Mouse (Mus musculus): ENCODE results near the gene Slc23a4. TPM values are rescaled to one million over a fixed set of nuclear protein-coding genes. Genes with fewer than 3 reads are reported as not detected.

Gene Slc23a4
- total and polyA plus RNA-seq, 3 experiments = 6.2 to 10.2 TPM; not detected in 1

GRCm38 (mm10) chr6:35016624-35017023 lies 28.4 kb upstream of the Slc23a4 start:
- Histone ChIP-seq H3K36me3 (ENCODE audit: control insufficient read depth in 1 of 2, insufficient read depth in 2 of 2, low read length in 2 of 2) (peaks cover 0 to 3% of the 10 kb centered on the region in 2 experiments; a peak in 1 of 4 replicates), H3K9me3 (replicated peaks; ENCODE audit: insufficient read depth, low read length) (no peaks in the 10 kb centered on the region), H3K27me3 (ENCODE audit: control insufficient read depth in 1 of 2, insufficient read depth in 2 of 2, low read length in 2 of 2) (no peaks in the 10 kb centered on the region), H3K4me1 (ENCODE audit: control insufficient read depth in 1 of 2, insufficient read depth in 2 of 2, low read length in 2 of 2) (peaks cover 0 to 6% of the 10 kb centered on the region in 2 experiments; a peak in 2 of 4 replicates), H3K9ac (ENCODE audit: control insufficient read depth, low read depth, low read length, poor library complexity, severe bottlenecking) (no peak overlapping the region), H3K27ac (ENCODE audit: control insufficient read depth, low read depth, low read length) (no peak overlapping the region), H3K79me2 (ENCODE audit: control insufficient read depth, insufficient read depth, low read length, poor library complexity) (no peaks in the 10 kb centered on the region), H3K4me3 (ENCODE audit: control insufficient read depth in 1 of 2, insufficient read depth in 1 of 2, low read depth in 2 of 2, low read length in 2 of 2) (no peak overlapping the region)
- DNase-seq (ENCODE audit: low read depth, low spot score) = peak; percentile 54
- TF ChIP-seq EP300 (IDR thresholded peaks at IDR 0.05; ENCODE audit: low read depth in 1 of 2, low read length in 2 of 2) = peak in 1 of 2 experiments; percentile 72; a peak in 2 of 4 replicates
- TF ChIP-seq MAFK (IDR thresholded peaks at IDR 0.05; ENCODE audit: borderline replicate concordance, low read depth, low read length) = no peak
- peak; percentile 65; the same call in 1 of the 2 replicates for TF ChIP-seq GATA1 (IDR thresholded peaks at IDR 0.05; ENCODE audit: low read depth, low read length)
- TF ChIP-seq RCOR1 (IDR thresholded peaks at IDR 0.05; ENCODE audit: low read depth, low read length) = peak; percentile 35; the same call in 1 of the 2 replicates
- TF ChIP-seq CTCF (IDR thresholded peaks at IDR 0.05 in 2 of 3, conservative IDR thresholded peaks at IDR 0.05 in 1 of 3; ENCODE audit: control insufficient read depth in 1 of 3, insufficient read depth in 1 of 3, low read depth in 2 of 3, low read length in 3 of 3, poor library complexity in 1 of 3, severe bottlenecking in 1 of 3) = no peak
- peak; percentile 58 for TF ChIP-seq ETS1 (IDR thresholded peaks at IDR 0.05; ENCODE audit: low read depth, low read length)
- TF ChIP-seq TCF12 (IDR thresholded peaks at IDR 0.05; ENCODE audit: low read depth, low read length) = peak; percentile 45; the same call in 1 of the 2 replicates
- TF ChIP-seq TAL1 (IDR thresholded peaks at IDR 0.05; ENCODE audit: low read length) = no peak
- TF ChIP-seq UBTF (IDR thresholded peaks at IDR 0.05; ENCODE audit: borderline replicate concordance, insufficient read depth, low read depth, low read length) = no peak

- Histone ChIP-seq H3K9ac (ENCODE audit: control insufficient read depth, low read depth, low read length, poor library complexity, severe bottlenecking) (no peak overlapping the region), H3K27me3 (ENCODE audit: control insufficient read depth in 1 of 2, insufficient read depth in 2 of 2, low read length in 2 of 2) (no peaks in the 10 kb centered on the region), H3K36me3 (ENCODE audit: control insufficient read depth in 1 of 2, insufficient read depth in 2 of 2, low read length in 2 of 2) (peaks cover 0 to 3% of the 10 kb centered on the region in 2 experiments; a peak in 1 of 4 replicates), H3K79me2 (ENCODE audit: control insufficient read depth, insufficient read depth, low read length, poor library complexity) (no peaks in the 10 kb centered on the region), H3K9me3 (replicated peaks; ENCODE audit: insufficient read depth, low read length) (no peaks in the 10 kb centered on the region), H3K4me3 (ENCODE audit: control insufficient read depth in 1 of 2, insufficient read depth in 1 of 2, low read depth in 2 of 2, low read length in 2 of 2) (no peak overlapping the region), H3K4me1 (ENCODE audit: control insufficient read depth in 1 of 2, insufficient read depth in 2 of 2, low read length in 2 of 2) (peaks cover 0 to 2% of the 10 kb centered on the region in 2 experiments; a peak in 2 of 4 replicates), H3K27ac (ENCODE audit: control insufficient read depth, low read depth, low read length) (no peak overlapping the region)
- TF ChIP-seq TBP (IDR thresholded peaks at IDR 0.05; ENCODE audit: low read depth, low read length) (no peak), KAT2A (conservative IDR thresholded peaks at IDR 0.05; ENCODE audit: low read depth, low read length) (no peak), ELF1 (IDR thresholded peaks at IDR 0.05; ENCODE audit: low read depth, low read length) (no peak), POLR2A (IDR thresholded peaks at IDR 0.05; ENCODE audit: control insufficient read depth in 1 of 2, insufficient read depth in 1 of 2, low read depth in 1 of 2, low read length in 2 of 2, poor library complexity in 1 of 2) (no peak), SIN3A (IDR thresholded peaks at IDR 0.05; ENCODE audit: low read length) (no peak), EP300 (IDR thresholded peaks at IDR 0.05; ENCODE audit: low read depth in 1 of 2, low read length in 2 of 2) (no peak), TAL1 (IDR thresholded peaks at IDR 0.05; ENCODE audit: low read length) (no peak), GATA1 (IDR thresholded peaks at IDR 0.05; ENCODE audit: low read depth, low read length) (no peak), POLR2AphosphoS5 (IDR thresholded peaks at IDR 0.05; ENCODE audit: borderline replicate concordance, low read depth, low read length) (no peak), MAX (IDR thresholded peaks at IDR 0.05; ENCODE audit: low read length) (no peak), HCFC1 (IDR thresholded peaks at IDR 0.05; ENCODE audit: low read depth, low read length) (no peak), ETS1 (IDR thresholded peaks at IDR 0.05; ENCODE audit: low read depth, low read length) (no peak), MYB (IDR thresholded peaks at IDR 0.05; ENCODE audit: low read depth, low read length) (no peak), BHLHE40 (IDR thresholded peaks at IDR 0.05; ENCODE audit: borderline replicate concordance, low read depth, low read length) (no peak), MEF2A (IDR thresholded peaks at IDR 0.05; ENCODE audit: extremely low read depth, insufficient replicate concordance, low read depth, low read length, poor library complexity, severe bottlenecking) (no peak)
- DNase-seq (ENCODE audit: low read depth, low spot score) = no peak
Observed at GRCm38 (mm10) chr6:35011953-35012352, 23.7 kb upstream of the Slc23a4 start.
